Mouse (Mus musculus): Measurements from ENCODE around the gene Klc1.

GRCm38 (mm10) chr12:111766313-111767236 lies 7.9 kb downstream of the Klc1 start:
- no peak for TF ChIP-seq HCFC1 (IDR thresholded peaks at IDR 0.05; ENCODE audit: borderline replicate concordance, insufficient read depth, low read length)
- no peak for TF ChIP-seq ZNF384 (IDR thresholded peaks at IDR 0.05; ENCODE audit: low read depth, low read length)
- no peak for TF ChIP-seq ZC3H11A (IDR thresholded peaks at IDR 0.05; ENCODE audit: borderline replicate concordance, low read depth, low read length)
- TF ChIP-seq CHD2 (IDR thresholded peaks at IDR 0.05; ENCODE audit: low read depth, low read length): no peak
- no peak for TF ChIP-seq MAFK (IDR thresholded peaks at IDR 0.05; ENCODE audit: insufficient read depth, low read depth, low read length)
